Mouse (Mus musculus): ENCODE data around the gene Lrrc40. TPM values are rescaled to one million over a fixed set of nuclear protein-coding genes. Genes with fewer than 3 reads are reported as not detected.
"Not testable (repeated sequence)": the region's sequence is repeated elsewhere in the genome, so short reads cannot be mapped to it uniquely, and the experiment has no call there.

Gene Lrrc40
- polyA plus RNA-seq, 1 experiment: 3.4 TPM

DNA sequence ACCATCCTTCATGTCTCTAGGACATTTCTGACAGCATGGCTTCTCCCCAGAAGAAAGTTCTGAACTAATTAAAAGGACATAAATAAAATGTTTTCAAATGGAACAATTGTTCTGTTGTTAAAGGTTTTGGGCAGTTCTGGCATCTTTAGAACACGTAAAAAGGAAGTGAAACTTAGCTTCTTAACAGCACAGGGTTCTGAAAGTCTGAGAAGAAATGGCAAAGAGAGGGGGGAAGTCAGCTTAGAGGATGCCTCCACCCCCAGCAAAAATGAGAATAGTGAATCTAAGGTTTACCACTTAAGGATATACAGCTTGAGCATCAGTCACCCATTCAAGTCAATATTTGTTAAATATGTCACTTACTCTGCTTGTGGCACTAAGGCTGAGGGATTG is 40.9 kb downstream of the Lrrc40 start:
- no peaks in the 10 kb centered on the region for H3K36me3 ChIP-seq (ENCODE audit: control insufficient read depth, insufficient read depth, low read length)
- peaks cover 3% of the 10 kb centered on the region; the same call in 1 of the 2 replicates for H3K4me1 ChIP-seq (ENCODE audit: control insufficient read depth, insufficient read depth, insufficient read length)
- no peak overlapping the region for H3K4me3 ChIP-seq (ENCODE audit: extremely low read depth, insufficient read depth, insufficient read length)
- DNase-seq (ENCODE audit: low read depth in 1 of 2, low spot score in 2 of 2): peak in 1 of 2 experiments; percentile 43
- WGBS: 4% methylated on average over 1 of the region's 1 CpGs
- H3K27me3 ChIP-seq (ENCODE audit: control insufficient read depth, insufficient read depth, low read length): no peaks in the 10 kb centered on the region
- peak overlapping the region; percentile 93 for H3K27ac ChIP-seq (ENCODE audit: insufficient read depth, low read length)
- TF ChIP-seq POLR2A (IDR thresholded peaks at IDR 0.05; ENCODE audit: low read depth, low read length): no peak
- no peak for TF ChIP-seq CTCF (IDR thresholded peaks at IDR 0.05; ENCODE audit: extremely low read depth, insufficient read depth, insufficient read length, insufficient replicate concordance)

DNA sequence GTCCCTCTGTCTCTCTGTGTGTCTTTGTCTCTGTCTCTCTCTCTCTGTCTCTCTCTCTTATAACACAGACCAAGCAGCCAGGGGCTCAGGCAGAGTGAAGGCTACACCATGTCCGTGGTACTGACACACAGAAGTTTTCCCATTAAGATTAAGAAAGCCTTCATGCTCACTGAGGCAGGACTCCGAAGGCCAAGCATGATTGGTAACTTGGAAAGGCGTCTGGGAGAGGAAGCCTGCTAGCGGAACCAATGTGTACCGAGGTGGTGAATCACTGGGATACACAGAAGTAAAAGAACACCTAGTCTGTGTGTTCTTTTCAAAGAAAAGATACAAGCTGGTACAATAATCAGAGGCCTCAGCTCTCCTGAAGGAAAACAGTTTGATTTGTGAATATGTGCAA is 41.4 kb downstream of the Lrrc40 start:
- H3K4me1 ChIP-seq (ENCODE audit: control insufficient read depth, insufficient read depth, insufficient read length): peaks cover 3% of the 10 kb centered on the region; the same call in 1 of the 2 replicates
- WGBS: 73% methylated on average over 5 of the region's 5 CpGs
- no peak overlapping the region for H3K4me3 ChIP-seq (ENCODE audit: extremely low read depth, insufficient read depth, insufficient read length)
- no peaks in the 10 kb centered on the region for H3K27me3 ChIP-seq (ENCODE audit: control insufficient read depth, insufficient read depth, low read length)
- no peak for DNase-seq (ENCODE audit: low read depth in 1 of 2, low spot score in 2 of 2)
- H3K27ac ChIP-seq (ENCODE audit: insufficient read depth, low read length): peak overlapping the region; percentile 77
- TF ChIP-seq CTCF (IDR thresholded peaks at IDR 0.05; ENCODE audit: extremely low read depth, insufficient read depth, insufficient read length, insufficient replicate concordance): no peak
- TF ChIP-seq POLR2A (IDR thresholded peaks at IDR 0.05; ENCODE audit: low read depth, low read length): no peak
- H3K36me3 ChIP-seq (ENCODE audit: control insufficient read depth, insufficient read depth, low read length): no peaks in the 10 kb centered on the region

DNA sequence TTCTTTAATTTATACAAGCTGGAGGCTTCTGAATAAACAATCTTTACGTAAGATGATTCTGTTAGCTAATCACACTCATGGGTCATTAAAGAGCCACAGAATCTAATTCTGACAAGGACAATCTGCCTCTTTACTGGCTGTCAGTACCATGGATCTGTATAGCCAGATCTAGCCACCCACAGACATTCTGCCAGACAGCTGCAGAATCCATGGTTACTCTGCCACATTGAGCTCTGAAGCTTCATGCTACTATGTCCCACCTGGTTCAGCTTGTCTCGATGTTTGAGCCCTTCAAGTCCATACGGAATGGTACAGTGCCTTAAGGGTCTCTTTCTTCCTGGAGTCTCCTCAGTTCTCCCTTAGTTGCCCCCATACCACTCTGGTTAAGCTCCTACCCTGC is 55.1 kb downstream of the Lrrc40 start:
- 85% methylated on average over 3 of the region's 3 CpGs for WGBS
- TF ChIP-seq POLR2A (IDR thresholded peaks at IDR 0.05; ENCODE audit: low read depth, low read length): no peak
- TF ChIP-seq CTCF (IDR thresholded peaks at IDR 0.05; ENCODE audit: extremely low read depth, insufficient read depth, insufficient read length, insufficient replicate concordance): no peak

GRCm38 (mm10) chr3:158093919-158094318 is 57.5 kb downstream of the Lrrc40 start:
- Histone ChIP-seq H3K4me1 (ENCODE audit: control insufficient read depth, insufficient read depth, insufficient read length) (no peaks in the 10 kb centered on the region), H3K27ac (ENCODE audit: insufficient read depth, low read length) (no peak overlapping the region), H3K4me3 (ENCODE audit: extremely low read depth, insufficient read depth, insufficient read length) (no peak overlapping the region), H3K27me3 (ENCODE audit: control insufficient read depth, insufficient read depth, low read length) (no peaks in the 10 kb centered on the region), H3K36me3 (ENCODE audit: control insufficient read depth, insufficient read depth, low read length) (no peaks in the 10 kb centered on the region)
- 73% methylated on average over 4 of the region's 4 CpGs for WGBS
- no peak for DNase-seq (ENCODE audit: low read depth in 1 of 2, low spot score in 2 of 2)
- TF ChIP-seq POLR2A (IDR thresholded peaks at IDR 0.05; ENCODE audit: low read depth, low read length): no peak
- TF ChIP-seq CTCF (IDR thresholded peaks at IDR 0.05; ENCODE audit: extremely low read depth, insufficient read depth, insufficient read length, insufficient replicate concordance): no peak

More for the DNA sequence above, 55.1 kb downstream of the Lrrc40 start:
- Histone ChIP-seq H3K4me1 (ENCODE audit: control insufficient read depth, insufficient read depth, insufficient read length) (no peaks in the 10 kb centered on the region), H3K27me3 (ENCODE audit: control insufficient read depth, insufficient read depth, low read length) (no peaks in the 10 kb centered on the region; the same call in 1 of the 2 replicates), H3K4me3 (ENCODE audit: extremely low read depth, insufficient read depth, insufficient read length) (no peak overlapping the region), H3K36me3 (ENCODE audit: control insufficient read depth, insufficient read depth, low read length) (no peaks in the 10 kb centered on the region), H3K27ac (ENCODE audit: insufficient read depth, low read length) (no peak overlapping the region)
- DNase-seq (ENCODE audit: low read depth in 1 of 2, low spot score in 2 of 2): no peak

DNA sequence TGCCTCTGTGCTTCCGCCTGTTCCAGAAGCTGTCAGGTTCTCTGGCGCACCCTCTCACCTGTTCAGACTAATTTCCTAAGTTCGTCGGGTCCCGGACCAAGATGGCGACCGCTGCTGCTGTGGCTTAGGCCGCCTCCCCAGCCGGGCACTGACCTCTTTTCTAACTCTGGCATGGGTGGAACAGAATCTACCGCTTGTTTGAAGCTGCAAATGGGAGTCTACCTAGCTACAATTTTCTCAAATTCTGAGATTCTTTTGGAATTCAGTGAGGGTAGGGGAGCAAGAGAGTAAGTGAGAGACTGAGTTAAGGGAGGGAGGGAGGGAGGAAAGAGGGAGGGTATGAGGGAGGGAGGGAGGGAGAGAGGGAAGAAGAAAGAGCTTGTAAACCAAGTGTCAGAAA is 65.6 kb downstream of the Lrrc40 start:
- not testable (repeated sequence) for H3K36me3 ChIP-seq (ENCODE audit: control insufficient read depth, insufficient read depth, low read length); DNase-seq (ENCODE audit: low read depth in 1 of 2, low spot score in 2 of 2); H3K27me3 ChIP-seq (ENCODE audit: control insufficient read depth, insufficient read depth, low read length); H3K4me1 ChIP-seq (ENCODE audit: control insufficient read depth, insufficient read depth, insufficient read length); H3K4me3 ChIP-seq (ENCODE audit: extremely low read depth, insufficient read depth, insufficient read length); H3K27ac ChIP-seq (ENCODE audit: insufficient read depth, low read length)
- 88% methylated on average over 8 of the region's 10 CpGs for WGBS

DNA sequence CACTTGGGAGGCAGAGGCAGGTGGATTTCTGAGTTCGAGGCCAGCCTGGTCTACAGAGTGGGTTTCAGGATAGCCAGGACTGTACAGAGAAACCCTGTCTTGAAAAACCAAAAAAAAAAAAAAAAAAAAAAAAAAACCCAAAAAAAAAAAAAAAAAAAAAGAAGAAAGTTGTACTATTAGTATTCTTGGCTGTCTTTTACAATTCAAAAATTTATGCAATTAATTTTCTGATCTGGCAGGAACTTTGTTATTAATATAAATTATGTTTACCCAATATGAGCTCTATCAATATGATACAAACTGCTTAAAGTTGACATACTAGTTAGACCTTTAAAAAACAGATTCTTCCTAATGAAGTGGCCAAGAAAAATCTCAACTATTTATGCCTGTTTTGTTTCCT is 66.1 kb downstream of the Lrrc40 start:
- WGBS: 57% methylated on average over 1 of the region's 1 CpGs
- H3K27ac ChIP-seq (ENCODE audit: insufficient read depth, low read length); H3K36me3 ChIP-seq (ENCODE audit: control insufficient read depth, insufficient read depth, low read length); H3K4me3 ChIP-seq (ENCODE audit: extremely low read depth, insufficient read depth, insufficient read length); H3K4me1 ChIP-seq (ENCODE audit: control insufficient read depth, insufficient read depth, insufficient read length); H3K27me3 ChIP-seq (ENCODE audit: control insufficient read depth, insufficient read depth, low read length); DNase-seq (ENCODE audit: low read depth in 1 of 2, low spot score in 2 of 2): not testable (repeated sequence)

- Histone ChIP-seq H3K27ac (ENCODE audit: insufficient read depth, low read length) (no peak overlapping the region), H3K27me3 (ENCODE audit: control insufficient read depth, insufficient read depth, low read length) (no peaks in the 10 kb centered on the region), H3K36me3 (ENCODE audit: control insufficient read depth, insufficient read depth, low read length) (no peaks in the 10 kb centered on the region), H3K4me1 (ENCODE audit: control insufficient read depth, insufficient read depth, insufficient read length) (no peaks in the 10 kb centered on the region), H3K4me3 (ENCODE audit: extremely low read depth, insufficient read depth, insufficient read length) (no peak overlapping the region)
- no peak for DNase-seq (ENCODE audit: low read depth in 1 of 2, low spot score in 2 of 2)
- WGBS: 70% methylated on average over 2 of the region's 2 CpGs
- TF ChIP-seq POLR2A (IDR thresholded peaks at IDR 0.05; ENCODE audit: low read depth, low read length): no peak
Measured at GRCm38 (mm10) chr3:158103467-158103866, 67.0 kb downstream of the Lrrc40 start.

DNA sequence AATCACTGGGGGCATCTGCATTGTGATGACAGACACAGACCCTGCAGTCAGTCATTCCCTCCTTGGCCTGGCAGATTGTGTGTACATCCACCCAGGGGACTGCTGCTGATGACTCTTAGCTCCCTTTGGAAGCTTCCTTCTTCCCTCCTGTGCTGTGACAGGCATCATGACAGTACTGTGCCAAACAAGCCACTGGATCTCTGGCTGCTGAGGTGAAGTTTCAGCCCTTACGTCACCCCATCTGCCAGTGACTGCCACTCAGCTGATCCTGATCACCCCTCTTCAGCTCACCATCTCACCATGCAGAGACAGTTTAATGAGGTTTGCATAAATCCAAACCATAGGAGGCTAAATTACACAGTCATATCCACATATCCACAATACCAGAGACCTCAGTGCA is 68.8 kb downstream of the Lrrc40 start:
- Histone ChIP-seq H3K27ac (ENCODE audit: insufficient read depth, low read length) (no peak overlapping the region), H3K36me3 (ENCODE audit: control insufficient read depth, insufficient read depth, low read length) (no peaks in the 10 kb centered on the region), H3K4me1 (ENCODE audit: control insufficient read depth, insufficient read depth, insufficient read length) (no peaks in the 10 kb centered on the region), H3K4me3 (ENCODE audit: extremely low read depth, insufficient read depth, insufficient read length) (no peak overlapping the region), H3K27me3 (ENCODE audit: control insufficient read depth, insufficient read depth, low read length) (no peaks in the 10 kb centered on the region)
- DNase-seq (ENCODE audit: low read depth in 1 of 2, low spot score in 2 of 2): no peak
- 94% methylated on average over 1 of the region's 1 CpGs for WGBS
- TF ChIP-seq CTCF (IDR thresholded peaks at IDR 0.05; ENCODE audit: extremely low read depth, insufficient read depth, insufficient read length, insufficient replicate concordance) (no peak), POLR2A (IDR thresholded peaks at IDR 0.05; ENCODE audit: low read depth, low read length) (no peak)

Other genes with a start within 250 kb of the Lrrc40 start
- 0.29 and 0.32 TPM in 2 replicates for gene Cth, start 111.6 kb upstream of the Lrrc40 start, polyA plus RNA-seq (2012; rRNA removed)
- 9.3 and 17.7 TPM in 2 replicates for gene Ankrd13c, start 89.4 kb upstream of the Lrrc40 start, polyA plus RNA-seq (2012; rRNA removed)
- 207 and 279 TPM in 2 replicates for gene Srsf11, start within 50 bp of the Lrrc40 start, polyA plus RNA-seq (2012; rRNA removed)